Mouse (Mus musculus) MEL (cell line): ENCODE results near the gene Rps3. TPM values are rescaled to one million over a fixed set of nuclear protein-coding genes. Genes with fewer than 3 reads are reported as not detected.

Experiments used
- DNase-seq: peaks from one replicate; pipeline ENCODE4 v3.0.0; 2011; ENCODE audit warnings: low read depth, low spot score
- H3K27ac ChIP-seq: 2 replicates; pipeline ENCODE4 v1.5.1; 2012; ENCODE audit warnings: low read depth, mild to moderate bottlenecking, control low read depth, low read length, moderate library complexity; ENCODE audit not compliant: control insufficient read depth
- H3K27me3 ChIP-seq, 2 experiments: fragments of 150-350 bp in 1 of 2; sonication (generic) in 1 of 2; 2 replicates each; pipeline ENCODE4 v1.6.1; 2012; ENCODE audit warnings: low read length in 2 of 2, mild to moderate bottlenecking in 2 of 2, improper control_type of control experiment in 1 of 2, moderate library complexity in 1 of 2; ENCODE audit not compliant: insufficient read depth in 2 of 2, control insufficient read depth in 1 of 2
- H3K36me3 ChIP-seq, 2 experiments: 2 replicates each; pipeline ENCODE4 v1.6.1; 2012 to 2014; ENCODE audit warnings: low read length in 2 of 2, improper control_type of control experiment in 1 of 2, inconsistent platforms in 1 of 2, mild to moderate bottlenecking in 1 of 2; ENCODE audit not compliant: insufficient read depth in 2 of 2, control insufficient read depth in 1 of 2
- H3K4me1 ChIP-seq, 2 experiments: fragments of 150-350 bp in 1 of 2; sonication (generic) in 1 of 2; 2 replicates each; pipeline ENCODE4 v1.6.1; 2012; ENCODE audit warnings: low read length in 2 of 2, improper control_type of control experiment in 1 of 2, mild to moderate bottlenecking in 1 of 2; ENCODE audit not compliant: insufficient read depth in 2 of 2, control insufficient read depth in 1 of 2
- H3K4me3 ChIP-seq, 2 experiments: fragments of 150-350 bp in 1 of 2; sonication (generic) in 1 of 2; 2 replicates each; pipeline ENCODE4 v1.5.1; 2012; ENCODE audit warnings: low read depth in 2 of 2, low read length in 2 of 2, mild to moderate bottlenecking in 2 of 2, moderate library complexity in 2 of 2, control low read depth in 1 of 2, improper control_type of control experiment in 1 of 2; ENCODE audit not compliant: control insufficient read depth in 1 of 2, insufficient read depth in 1 of 2
- H3K79me2 ChIP-seq: 2 replicates; pipeline ENCODE4 v1.6.1; 2012; ENCODE audit warnings: mild to moderate bottlenecking, low read length, moderate library complexity; ENCODE audit not compliant: control insufficient read depth, poor library complexity, insufficient read depth
- H3K9ac ChIP-seq: 2 replicates; pipeline ENCODE4 v1.6.1; 2012; ENCODE audit warnings: low read depth, mild to moderate bottlenecking, control low read depth, low read length, moderate library complexity; ENCODE audit not compliant: control insufficient read depth, poor library complexity, severe bottlenecking
- H3K9me3 ChIP-seq: fragments of 150-350 bp; sonication (generic); replicated peaks from 2 replicates; pipeline ENCODE4 v1.6.1; 2012; ENCODE audit warnings: mild to moderate bottlenecking, low read length, improper control_type of control experiment, moderate library complexity; ENCODE audit not compliant: insufficient read depth
- BHLHE40 ChIP-seq: IDR thresholded peaks from 2 replicates; pipeline ENCODE4 v1.6.1; 2012; ENCODE audit warnings: low read depth, mild to moderate bottlenecking, inconsistent platforms, low read length, improper control_type of control experiment, borderline replicate concordance
- CHD1 ChIP-seq: IDR thresholded peaks from 2 replicates; pipeline ENCODE4 v1.6.1; 2012; ENCODE audit warnings: low read depth, mild to moderate bottlenecking, inconsistent platforms, low read length, improper control_type of control experiment
- CHD2 ChIP-seq: IDR thresholded peaks from 2 replicates; pipeline ENCODE4 v1.6.1; 2011; ENCODE audit warnings: low read length, improper control_type of control experiment
- CTCF ChIP-seq, 3 experiments: IDR thresholded peaks in 2 of 3; conservative IDR thresholded peaks in 1 of 3; 2 replicates each; pipeline ENCODE4 v1.5.1; 2011 to 2012; ENCODE audit warnings: low read length in 3 of 3, low read depth in 2 of 3, mild to moderate bottlenecking in 2 of 3, improper control_type of control experiment in 1 of 3, inconsistent platforms in 1 of 3, mixed read lengths in 1 of 3, moderate library complexity in 1 of 3; ENCODE audit not compliant: control insufficient read depth in 1 of 3, insufficient read depth in 1 of 3, poor library complexity in 1 of 3, severe bottlenecking in 1 of 3
- ELF1 ChIP-seq: IDR thresholded peaks from 2 replicates; pipeline ENCODE4 v1.6.1; 2014; ENCODE audit warnings: low read depth, mild to moderate bottlenecking, inconsistent platforms, low read length, improper control_type of control experiment, moderate library complexity
- EP300 ChIP-seq, 2 experiments: IDR thresholded peaks; 2 replicates each; pipeline ENCODE4 v1.6.1; 2011; ENCODE audit warnings: improper control_type of control experiment in 2 of 2, low read length in 2 of 2, low read depth in 1 of 2, mild to moderate bottlenecking in 1 of 2
- ETS1 ChIP-seq: IDR thresholded peaks from 2 replicates; pipeline ENCODE4 v1.6.1; 2012; ENCODE audit warnings: low read depth, mild to moderate bottlenecking, inconsistent platforms, low read length, improper control_type of control experiment, moderate library complexity
- GABPA ChIP-seq: IDR thresholded peaks from 2 replicates; pipeline ENCODE4 v1.6.1; 2012; ENCODE audit warnings: low read depth, mild to moderate bottlenecking, inconsistent platforms, low read length, improper control_type of control experiment, moderate library complexity
- GATA1 ChIP-seq: IDR thresholded peaks from 2 replicates; pipeline ENCODE4 v1.6.1; 2011; ENCODE audit warnings: low read depth, low read length, improper control_type of control experiment
- JUND ChIP-seq: IDR thresholded peaks from 2 replicates; pipeline ENCODE4 v1.6.1; 2011; ENCODE audit warnings: low read depth, mild to moderate bottlenecking, improper control_type of control experiment, low read length
- KAT2A ChIP-seq: conservative IDR thresholded peaks from 2 replicates; pipeline ENCODE4 v1.6.1; 2012; ENCODE audit warnings: low read depth, low read length, improper control_type of control experiment, inconsistent platforms
- MAX ChIP-seq: IDR thresholded peaks from 2 replicates; pipeline ENCODE4 v1.6.1; 2011; ENCODE audit warnings: low read length, improper control_type of control experiment
- MAZ ChIP-seq: IDR thresholded peaks from 2 replicates; pipeline ENCODE4 v1.6.1; 2012; ENCODE audit warnings: low read depth, mild to moderate bottlenecking, inconsistent platforms, low read length, improper control_type of control experiment
- MEF2A ChIP-seq: IDR thresholded peaks from 2 replicates; pipeline ENCODE4 v1.6.1; 2014; ENCODE audit warnings: low read depth, mild to moderate bottlenecking, inconsistent platforms, low read length, improper control_type of control experiment; ENCODE audit not compliant: poor library complexity, insufficient replicate concordance, severe bottlenecking; ENCODE audit errors: extremely low read depth
- MYC ChIP-seq: IDR thresholded peaks from 2 replicates; pipeline ENCODE4 v1.6.1; 2011; ENCODE audit warnings: low read depth, mild to moderate bottlenecking, low read length, improper control_type of control experiment, moderate library complexity
- POLR2A ChIP-seq, 2 experiments: IDR thresholded peaks; 2 replicates each; pipeline ENCODE4 v1.6.1; 2011 to 2012; ENCODE audit warnings: low read length in 2 of 2, mild to moderate bottlenecking in 2 of 2, control low read depth in 1 of 2, improper control_type of control experiment in 1 of 2, low read depth in 1 of 2, moderate library complexity in 1 of 2; ENCODE audit not compliant: control insufficient read depth in 1 of 2, insufficient read depth in 1 of 2, poor library complexity in 1 of 2
- POLR2AphosphoS2 ChIP-seq: IDR thresholded peaks from 2 replicates; pipeline ENCODE4 v1.6.1; 2011; ENCODE audit warnings: low read length, improper control_type of control experiment
- SIN3A ChIP-seq: IDR thresholded peaks from 2 replicates; pipeline ENCODE4 v1.6.1; 2012; ENCODE audit warnings: low read length, improper control_type of control experiment, inconsistent platforms
- SMC3 ChIP-seq: IDR thresholded peaks from 2 replicates; pipeline ENCODE4 v1.6.1; 2011; ENCODE audit warnings: low read depth, low read length, improper control_type of control experiment
- TBP ChIP-seq: IDR thresholded peaks from 2 replicates; pipeline ENCODE4 v1.8.0; 2011; ENCODE audit warnings: low read depth, low read length, improper control_type of control experiment
- TCF12 ChIP-seq: IDR thresholded peaks from 2 replicates; pipeline ENCODE4 v1.6.1; 2014; ENCODE audit warnings: low read depth, mild to moderate bottlenecking, inconsistent platforms, low read length, improper control_type of control experiment, moderate library complexity
- UBTF ChIP-seq: IDR thresholded peaks from 2 replicates; pipeline ENCODE4 v1.6.1; 2012; ENCODE audit warnings: low read depth, mild to moderate bottlenecking, inconsistent platforms, low read length, improper control_type of control experiment, moderate library complexity, borderline replicate concordance; ENCODE audit not compliant: insufficient read depth
- polyA plus RNA-seq, 2 experiments: library from polyadenylated mRNA; stranded (reverse) in 1 of 2; unstranded in 1 of 2; fragments of >175 nt in 1 of 2; fragments of >200 nt in 1 of 2; gene quantifications; 2 replicates each; pipeline versions ENCODE4 v1.2.1 to v1.2.4; 2012; ENCODE audit warnings: low replicate concordance in 2 of 2, low read depth in 1 of 2; ENCODE audit not compliant: insufficient read length in 2 of 2, insufficient read depth in 1 of 2, missing spikeins in 1 of 2
- total RNA-seq: library from RNA; depleted of rRNA; stranded (reverse); fragments of 300-350 nt; gene quantifications from 2 replicates; pipeline ENCODE4 v1.2.3, GENCODE M21; 2012

Gene Rps3
- total and polyA plus RNA-seq, 3 experiments, result 157 to 2,287 (median 1,899) TPM

DNA sequence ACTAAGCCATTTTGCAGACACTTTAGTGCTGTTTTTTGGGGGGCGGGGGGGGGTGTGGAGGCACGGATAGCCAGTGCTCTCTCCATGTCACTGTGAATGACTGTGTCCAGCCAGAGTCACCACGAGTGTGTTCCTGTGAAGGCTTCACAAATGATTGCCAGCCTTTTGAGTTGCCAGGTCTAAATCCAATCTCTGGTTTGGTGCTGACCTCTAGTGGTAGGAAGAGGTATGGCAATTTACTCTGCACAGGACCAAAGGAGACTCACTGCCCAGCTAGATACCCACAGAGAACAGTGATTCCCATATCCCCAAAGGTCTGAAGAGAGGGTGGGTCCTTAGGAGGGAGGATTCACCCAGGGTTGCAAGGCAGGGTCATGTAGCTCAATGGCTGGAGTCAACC is 32.8 kb downstream of the Rps3 start (continued):
- TF ChIP-seq CHD1 (no peak), GABPA (no peak), SMC3 (peak; percentile 73), KAT2A (no peak), CTCF (IDR thresholded peaks at IDR 0.05 in 2 of 3, conservative IDR thresholded peaks at IDR 0.05 in 1 of 3; ENCODE audit: control insufficient read depth in 1 of 3, insufficient read depth in 1 of 3, low read depth in 2 of 3, low read length in 3 of 3, poor library complexity in 1 of 3, severe bottlenecking in 1 of 3) (peak; percentile 62 to 93 (median 92)), ETS1 (no peak), MEF2A (no peak), EP300 (IDR thresholded peaks at IDR 0.05; ENCODE audit: low read depth in 1 of 2, low read length in 2 of 2) (no peak), BHLHE40 (0 out of 2 replicates have a peak, but pooled peaks have one; percentile 24)

DNA sequence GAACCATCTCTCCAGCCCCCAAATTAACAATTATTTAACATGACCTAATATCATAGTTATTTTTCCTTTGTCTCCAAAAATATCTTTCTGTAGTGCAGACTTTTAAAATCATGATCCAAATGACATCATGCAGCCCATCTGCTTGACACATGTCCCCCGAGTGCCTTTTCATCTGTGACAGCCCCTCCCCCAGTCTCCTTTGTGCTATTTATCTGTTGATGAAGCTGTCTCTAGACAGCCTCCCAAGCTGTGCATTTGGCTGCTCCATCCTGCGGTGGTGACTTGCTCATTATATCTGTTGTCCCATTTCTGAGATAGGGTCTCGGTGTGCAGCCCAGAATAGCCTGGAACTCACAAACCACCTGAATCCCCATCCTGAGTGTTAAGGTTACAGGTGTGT is 33.8 kb downstream of the Rps3 start:
- H3K27ac ChIP-seq, result no peak overlapping the region
- no peaks in the 10 kb centered on the region for H3K27me3 ChIP-seq

DNA sequence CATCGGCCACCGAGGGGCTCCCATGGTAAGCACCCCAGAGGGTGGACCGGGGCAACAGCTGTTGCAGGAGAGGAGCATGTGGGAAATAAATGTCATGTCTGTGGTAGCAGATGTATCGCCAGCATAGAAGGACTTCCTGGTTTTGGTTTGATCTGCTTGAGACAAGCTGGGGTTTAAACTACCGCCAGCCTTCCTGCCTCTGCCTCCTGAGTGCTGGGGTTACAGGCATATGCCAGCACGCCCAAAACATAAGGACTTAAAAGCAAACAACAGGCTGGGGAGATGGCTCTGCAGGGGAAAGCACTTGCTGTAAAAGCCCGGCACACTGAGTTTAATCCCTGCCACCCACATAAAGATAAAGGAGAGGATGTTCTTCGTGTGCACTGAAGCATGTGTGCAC is 34.5 kb downstream of the Rps3 start:
- no peak overlapping the region for H3K4me3 ChIP-seq
- no peak overlapping the region for H3K27ac ChIP-seq
- H3K27me3 ChIP-seq, result no peaks in the 10 kb centered on the region
- no peak overlapping the region for H3K9ac ChIP-seq
- no peaks in the 10 kb centered on the region for H3K36me3 ChIP-seq
- peaks cover 0 to 15% of the 10 kb centered on the region in 2 experiments; a peak in 2 of 4 replicates for H3K4me1 ChIP-seq
- H3K79me2 ChIP-seq, result no peaks in the 10 kb centered on the region
- peak; percentile 52 for DNase-seq
- H3K9me3 ChIP-seq, result no peaks in the 10 kb centered on the region
- TF ChIP-seq TBP, result no peak
- TF ChIP-seq POLR2AphosphoS2, result no peak
- no peak for TF ChIP-seq MAX
- no peak for TF ChIP-seq ETS1
- TF ChIP-seq TCF12, result no peak
- no peak for TF ChIP-seq GATA1
- no peak for TF ChIP-seq CTCF (IDR thresholded peaks at IDR 0.05 in 2 of 3, conservative IDR thresholded peaks at IDR 0.05 in 1 of 3; ENCODE audit: control insufficient read depth in 1 of 3, insufficient read depth in 1 of 3, low read depth in 2 of 3, low read length in 3 of 3, poor library complexity in 1 of 3, severe bottlenecking in 1 of 3)
- TF ChIP-seq KAT2A, result no peak
- no peak for TF ChIP-seq MEF2A
- TF ChIP-seq ELF1, result no peak
- TF ChIP-seq BHLHE40, result no peak
- TF ChIP-seq JUND, result no peak
- TF ChIP-seq CHD2, result no peak
- no peak for TF ChIP-seq SIN3A
- TF ChIP-seq UBTF, result no peak
- no peak for TF ChIP-seq GABPA
- no peak for TF ChIP-seq POLR2A (IDR thresholded peaks at IDR 0.05; ENCODE audit: control insufficient read depth in 1 of 2, insufficient read depth in 1 of 2, low read depth in 1 of 2, low read length in 2 of 2, poor library complexity in 1 of 2)
- TF ChIP-seq MAZ, result no peak

More for the DNA sequence above, 33.8 kb downstream of the Rps3 start:
- Histone ChIP-seq H3K79me2 (no peaks in the 10 kb centered on the region), H3K9me3 (no peaks in the 10 kb centered on the region), H3K36me3 (no peaks in the 10 kb centered on the region), H3K4me3 (no peak overlapping the region), H3K9ac (no peak overlapping the region), H3K4me1 (peaks cover 0 to 15% of the 10 kb centered on the region in 2 experiments; a peak in 2 of 4 replicates)
- no peak for DNase-seq
- TF ChIP-seq ETS1, result 0 out of 2 replicates have a peak, but pooled peaks have one; percentile 1
- TF ChIP-seq MYC, result no peak
